Mouse (Mus musculus) heart, adult 8-10 months (tissue): ENCODE results near the gene Tekt4. TPM values are rescaled to one million over a fixed set of nuclear protein-coding genes. Genes with fewer than 3 reads are reported as not detected.

Source experiments
- DNase-seq: peaks from one replicate; pipeline ENCODE4 v3.0.0; 2022; ENCODE audit warnings: low spot score
- total RNA-seq, 4 experiments: library from RNA; stranded (reverse); gene quantifications; 2 replicates each; pipeline ENCODE4 v1.2.4; 2022

The Tekt4 gene
- total RNA-seq, 4 experiments from 2014 or later = 0.28 to 0.46 (median 0.33) TPM; not detected in 1

DNA sequence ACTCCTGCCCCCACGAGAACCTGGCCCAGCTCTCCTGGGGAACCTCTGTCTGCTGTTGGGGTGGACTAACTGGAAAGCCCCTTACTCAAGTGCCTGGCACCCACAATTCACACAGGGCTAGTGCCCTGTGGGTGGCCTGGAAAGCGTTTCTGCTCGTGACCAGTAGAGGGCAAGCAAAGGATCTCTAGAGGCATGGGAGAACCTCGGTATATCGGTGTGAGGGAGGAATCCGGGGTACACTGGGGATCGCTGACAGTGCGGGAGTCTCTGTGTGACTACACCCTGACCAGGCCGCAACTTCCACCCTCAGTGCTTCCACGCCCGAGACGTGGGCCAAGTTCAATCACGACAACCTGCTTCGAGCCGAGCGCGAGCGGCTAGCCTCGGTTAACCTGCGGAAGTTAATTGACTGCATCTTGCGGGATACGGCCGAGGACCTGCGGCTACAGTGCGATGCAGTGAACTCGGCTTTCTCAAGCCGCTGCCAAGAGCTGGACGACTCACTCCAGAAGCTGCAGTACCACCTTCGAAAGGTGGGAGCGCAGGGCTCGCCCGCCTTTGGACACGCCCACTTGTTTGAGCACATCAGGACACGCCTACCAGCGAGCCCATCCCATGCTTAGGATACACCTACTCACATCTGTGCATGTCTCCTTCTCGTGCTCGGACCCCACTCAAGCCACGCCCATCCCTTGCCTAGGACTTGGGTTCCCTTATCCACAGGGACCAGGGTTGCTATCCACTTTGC is 20.1 kb downstream of the Tekt4 start:
- no peak for DNase-seq

- DNase-seq = peak; percentile 44
Measured at GRCm38 (mm10) chr17:25475946-25476744, 21.7 kb downstream of the Tekt4 start.

GRCm38 (mm10) chr17:25480152-25480551 is 25.7 kb downstream of the Tekt4 start:
- no peak for DNase-seq

DNA sequence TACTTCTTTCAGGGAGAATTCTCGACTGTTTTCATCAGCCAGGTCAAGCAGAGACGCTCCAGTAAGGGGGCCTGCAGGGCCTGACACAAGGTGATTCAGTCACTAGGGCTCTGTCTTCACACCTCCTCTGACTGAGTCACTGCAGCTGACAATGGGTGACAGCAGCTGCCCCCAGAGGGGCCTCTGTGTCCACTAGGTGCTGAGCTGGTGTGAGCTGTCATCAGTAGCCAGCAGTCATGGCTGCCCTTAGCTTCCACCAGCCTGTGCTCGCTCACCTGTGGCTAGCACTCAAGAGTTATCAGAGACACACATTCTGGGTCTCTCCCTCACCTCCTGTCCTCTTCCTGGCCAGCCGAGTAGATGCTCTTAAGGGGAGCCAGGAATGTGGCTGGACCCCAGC is 26.4 kb downstream of the Tekt4 start:
- no peak for DNase-seq

- DNase-seq = no peak
Measured at GRCm38 (mm10) chr17:25482092-25482491, 27.7 kb downstream of the Tekt4 start.

DNA sequence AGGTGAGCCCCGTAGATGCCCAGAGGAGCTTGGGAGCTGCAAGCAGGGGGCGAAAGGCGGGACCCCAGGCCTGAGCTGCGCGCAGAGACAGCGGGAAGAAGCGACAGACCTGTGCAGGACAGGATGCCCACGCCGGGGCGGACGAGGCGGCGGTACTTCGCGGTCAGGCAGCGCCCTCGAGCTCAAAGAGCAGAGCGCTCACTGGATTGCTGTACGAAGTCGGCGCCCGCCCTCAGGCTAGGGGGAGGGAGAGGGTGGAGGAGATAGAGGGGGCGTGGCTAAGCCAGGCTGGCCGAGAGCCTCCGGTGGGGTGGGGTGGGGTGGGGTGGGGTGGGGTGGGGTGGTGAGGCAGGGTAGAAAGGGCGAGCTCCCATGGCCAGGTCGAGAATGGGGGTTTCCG is 42.6 kb downstream of the Tekt4 start, which contains the start of gene Sstr5:
TSS of gene Sstr5 (minus strand) at position 276 of the 400 bp plus-strand sequence.
- no peak for DNase-seq

- DNase-seq = no peak
Measured at GRCm38 (mm10) chr17:25502599-25502998, 48.2 kb downstream of the Tekt4 start.

DNA sequence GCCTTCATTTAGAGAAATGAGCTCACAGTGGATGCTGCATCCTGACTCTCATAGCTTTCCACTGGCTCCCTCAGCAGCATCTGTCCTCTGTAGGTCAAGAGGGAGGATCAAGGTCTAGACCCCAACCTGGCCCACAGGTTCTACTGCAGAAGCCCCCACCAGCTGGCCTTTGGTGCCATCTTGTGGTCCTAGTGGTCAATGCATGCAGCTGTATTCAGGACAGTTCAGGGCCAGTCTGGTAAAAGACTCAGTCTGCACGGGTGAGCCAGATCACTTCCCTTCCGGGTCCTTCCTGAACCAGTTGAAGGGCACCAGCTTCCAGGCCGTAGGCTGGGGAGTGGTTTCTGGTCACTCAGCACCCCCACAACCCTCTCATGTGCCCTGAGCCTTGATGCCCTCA is 53.4 kb downstream of the Tekt4 start:
- peak; percentile 42 for DNase-seq

GRCm38 (mm10) chr17:25508860-25509577 is 54.6 kb downstream of the Tekt4 start:
- no peak for DNase-seq

DNA sequence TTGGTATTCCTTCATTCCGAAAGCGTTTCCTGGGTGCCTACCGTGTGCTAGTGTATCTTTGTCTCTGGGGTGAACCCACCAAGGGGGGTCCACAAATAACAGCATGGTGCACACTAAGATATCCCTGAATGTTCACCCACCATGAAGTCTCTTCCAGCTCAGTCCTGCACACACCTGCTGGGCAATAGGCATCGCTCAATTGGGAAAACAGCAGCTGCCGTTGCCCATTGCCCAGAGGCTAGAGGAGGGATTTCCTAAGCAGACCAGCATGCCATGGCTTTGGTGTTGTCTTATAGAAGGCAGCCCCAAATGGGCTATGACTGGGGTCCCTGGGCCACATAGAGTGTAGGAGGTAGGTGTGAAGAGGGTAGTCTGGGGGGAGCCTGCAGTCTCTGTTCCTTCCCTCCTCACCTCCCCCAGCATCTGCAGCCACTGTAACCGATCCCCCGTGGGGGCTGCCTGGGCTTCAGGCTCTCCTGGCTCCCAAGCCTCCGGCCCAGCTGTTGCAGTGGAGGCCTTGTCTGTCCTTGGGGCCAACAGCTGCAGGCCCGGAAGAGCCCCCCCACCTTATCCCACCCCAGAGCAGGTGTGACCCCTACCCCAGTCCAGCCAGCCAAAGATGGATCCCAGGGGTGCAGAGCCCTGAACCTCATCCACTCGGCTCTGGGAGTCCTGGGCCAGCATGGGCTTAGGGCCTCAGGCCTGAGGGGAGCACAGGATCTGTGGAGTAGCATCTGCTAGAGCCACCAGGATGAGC is 55.8 kb downstream of the Tekt4 start:
- no peak for DNase-seq

GRCm38 (mm10) chr17:25511876-25512275 is 57.5 kb downstream of the Tekt4 start:
- DNase-seq = no peak

- DNase-seq = no peak
Measured at GRCm38 (mm10) chr17:25514055-25514454, 59.6 kb downstream of the Tekt4 start.

DNA sequence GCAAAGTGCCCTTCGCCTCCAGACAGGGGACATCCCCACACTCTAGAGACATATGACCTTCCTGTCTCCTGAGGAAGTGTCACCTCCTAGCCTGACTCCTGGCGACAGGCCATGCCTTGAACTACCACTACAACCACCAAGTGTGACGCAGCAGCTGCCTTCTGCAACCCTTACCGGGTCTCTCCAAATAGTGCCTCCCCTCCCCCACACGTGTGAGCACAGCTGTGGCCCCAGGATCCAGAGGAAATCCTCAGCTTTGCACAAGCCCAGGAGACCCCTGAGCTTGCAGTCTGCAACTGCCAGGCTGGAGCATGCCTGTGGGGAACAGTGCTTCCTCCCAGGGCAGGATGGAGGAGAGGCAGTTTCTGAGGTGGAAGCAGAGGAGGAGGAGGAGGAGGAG is 61.9 kb downstream of the Tekt4 start:
- DNase-seq = no peak

DNA sequence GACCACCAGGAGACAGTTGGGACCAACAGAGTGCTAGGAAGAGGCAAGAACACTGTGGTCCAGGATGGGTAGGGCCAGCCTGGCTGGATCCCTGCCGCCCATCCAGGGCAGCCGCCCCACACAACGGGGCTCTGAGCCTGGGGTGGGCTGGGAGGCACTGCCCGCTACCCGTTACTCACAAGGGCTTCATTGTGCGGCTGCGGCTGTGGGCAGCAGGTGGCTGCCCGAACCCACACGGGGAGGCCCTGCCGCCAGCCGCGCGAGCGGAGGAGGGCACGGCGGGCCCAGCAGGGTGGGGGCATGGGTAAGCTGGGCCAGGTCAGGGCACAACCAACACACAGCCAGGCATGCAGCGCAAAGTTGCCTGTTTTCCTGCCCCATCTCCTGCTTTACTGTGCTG is 63.7 kb downstream of the Tekt4 start:
- DNase-seq = no peak

GRCm38 (mm10) chr17:25519511-25519910 is 65.1 kb downstream of the Tekt4 start:
- no peak for DNase-seq

DNA sequence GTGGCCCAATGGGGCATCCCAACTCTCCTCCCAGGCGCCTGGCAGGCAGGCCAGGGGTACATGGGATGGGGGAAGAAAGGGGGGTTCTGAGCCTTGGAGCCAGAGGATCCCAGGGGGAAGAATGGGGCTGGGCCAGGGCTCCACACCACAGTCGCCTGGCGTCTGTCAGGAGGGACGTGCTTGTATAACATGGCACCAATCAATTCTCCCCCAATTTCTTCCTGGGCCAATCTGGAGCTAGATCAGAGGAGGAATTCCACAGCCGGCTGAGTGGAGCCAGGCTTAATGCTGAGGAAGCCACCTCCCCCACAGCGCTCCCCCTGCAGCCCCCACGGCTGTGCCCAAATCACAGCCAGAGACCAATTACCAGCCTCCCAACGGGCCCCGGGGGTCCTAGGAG is 66.1 kb downstream of the Tekt4 start:
- no peak for DNase-seq

GRCm38 (mm10) chr17:25522080-25522479 is 67.7 kb downstream of the Tekt4 start:
- DNase-seq = no peak
